8 mouse cellular contexts compared by ENCODE assay signal in genomic region chr13:31558521-31559418, GRCm38 (mm10). TPM values are rescaled to one million over a fixed set of nuclear protein-coding genes. Genes with fewer than 3 reads are reported as not detected.
DNase-seq lines count a peak whose midpoint lies in the region; ATAC-seq lines count a peak whose summit lies in the region.

A530084C06Rik (minus strand) TSS chr13:31559333.

- H3K36me3 ChIP-seq in erythroblast, embryonic 14.5 days (ENCODE audit: control insufficient read depth) = no peaks in the 10 kb centered on the region
- no peaks in the 10 kb centered on the region for H3K36me3 ChIP-seq in embryonic facial prominence, embryonic 15.5 days
- no peaks in the 10 kb centered on the region for H3K36me3 ChIP-seq in hindbrain, embryonic 13.5 days
- H3K36me3 ChIP-seq in limb, embryonic 10.5 days = no peaks in the 10 kb centered on the region
- no peaks in the 10 kb centered on the region for H3K36me3 ChIP-seq in stomach, embryonic 14.5 days (ENCODE audit: control insufficient read depth, insufficient read depth, low read length)

- H3K4me2 ChIP-seq in embryonic facial prominence, embryonic 15.5 days (replicated peaks) = peak within 1 kb of the TSS; percentile 99
- H3K4me2 ChIP-seq in hindbrain, embryonic 13.5 days = peak within 1 kb of the TSS; percentile 89
- H3K4me2 ChIP-seq in stomach, embryonic 14.5 days (replicated peaks; ENCODE audit: low read depth, low read length) = peak within 1 kb of the TSS; percentile 99

- H3K27me3 ChIP-seq in erythroblast, embryonic 14.5 days (ENCODE audit: control insufficient read depth) = peaks cover 67% of the 10 kb centered on the region
- peaks cover 94% of the 10 kb centered on the region for H3K27me3 ChIP-seq in embryonic facial prominence, embryonic 15.5 days
- peaks cover 97% of the 10 kb centered on the region for H3K27me3 ChIP-seq in hindbrain, embryonic 13.5 days
- peaks cover 100% of the 10 kb centered on the region for H3K27me3 ChIP-seq in limb, embryonic 10.5 days (ENCODE audit: low read depth, poor library complexity, severe bottlenecking)
- 0 out of 2 replicates have a peak, but pooled peaks cover 7% of the 10 kb centered on the region for H3K27me3 ChIP-seq in stomach, embryonic 14.5 days (ENCODE audit: control insufficient read depth, insufficient read depth, low read length)

- H3K9me3 ChIP-seq in erythroblast, embryonic 14.5 days (ENCODE audit: control insufficient read depth, low read length) = no peaks in the 10 kb centered on the region; the same call in 1 of the 2 replicates
- H3K9me3 ChIP-seq in embryonic facial prominence, embryonic 15.5 days (replicated peaks) = no peaks in the 10 kb centered on the region
- no peaks in the 10 kb centered on the region for H3K9me3 ChIP-seq in hindbrain, embryonic 13.5 days
- H3K9me3 ChIP-seq in limb, embryonic 10.5 days (replicated peaks) = no peaks in the 10 kb centered on the region
- no peaks in the 10 kb centered on the region for H3K9me3 ChIP-seq in stomach, embryonic 14.5 days (ENCODE audit: control insufficient read depth, low read depth, low read length)

- peak within 1 kb of the TSS; percentile 28 for H3K9ac ChIP-seq in embryonic facial prominence, embryonic 15.5 days
- H3K9ac ChIP-seq in hindbrain, embryonic 13.5 days = peak within 1 kb of the TSS; percentile 70
- H3K9ac ChIP-seq in stomach, embryonic 14.5 days (replicated peaks; ENCODE audit: low read depth, low read length) = peak within 1 kb of the TSS; percentile 77

- DNase-seq in ES-CJ7 (ENCODE audit: low read depth, low spot score) = peak; percentile 11
- DNase-seq in limb, embryonic 10.5 days (ENCODE audit: low spot score) = peak; percentile 67
- peak; percentile 28 for DNase-seq in mesoderm, embryonic 11.5 days (ENCODE audit: low read depth, low spot score)

- no peaks in the 10 kb centered on the region; the same call in 1 of the 2 replicates for H3K4me1 ChIP-seq in erythroblast, embryonic 14.5 days (ENCODE audit: control insufficient read depth)
- peaks cover 32% of the 10 kb centered on the region for H3K4me1 ChIP-seq in embryonic facial prominence, embryonic 15.5 days
- H3K4me1 ChIP-seq in hindbrain, embryonic 13.5 days (replicated peaks) = peaks cover 29% of the 10 kb centered on the region
- peaks cover 30% of the 10 kb centered on the region for H3K4me1 ChIP-seq in limb, embryonic 10.5 days
- H3K4me1 ChIP-seq in stomach, embryonic 14.5 days (ENCODE audit: control insufficient read depth, insufficient read depth, low read length) = no peaks in the 10 kb centered on the region

- under 1% methylated on average over 87 of the region's 88 CpGs for WGBS in embryonic facial prominence, embryonic 15.5 days
- under 1% methylated on average over 86 of the region's 88 CpGs for WGBS in hindbrain, embryonic 13.5 days
- WGBS in limb, embryonic 10.5 days = under 1% methylated on average over 88 of the region's 88 CpGs
- under 1% methylated on average over 88 of the region's 88 CpGs for WGBS in stomach, embryonic 14.5 days

- no peak within 1 kb of the TSS for H3K27ac ChIP-seq in embryonic facial prominence, embryonic 15.5 days (replicated peaks)
- H3K27ac ChIP-seq in hindbrain, embryonic 13.5 days = peak within 1 kb of the TSS; percentile 24
- 0 out of 2 replicates have a peak within 1 kb of the TSS, but pooled peaks have one; percentile 14 for H3K27ac ChIP-seq in limb, embryonic 10.5 days
- peak within 1 kb of the TSS; percentile 52 for H3K27ac ChIP-seq in stomach, embryonic 14.5 days (ENCODE audit: low read length)

- peak within 1 kb of the TSS; percentile 53 for H3K4me3 ChIP-seq in erythroblast, embryonic 14.5 days (replicated peaks)
- H3K4me3 ChIP-seq in embryonic facial prominence, embryonic 15.5 days (replicated peaks) = peak within 1 kb of the TSS; percentile 60
- peak within 1 kb of the TSS; percentile 52 for H3K4me3 ChIP-seq in hindbrain, embryonic 13.5 days
- H3K4me3 ChIP-seq in limb, embryonic 10.5 days = peak within 1 kb of the TSS; percentile 75
- peak within 1 kb of the TSS; percentile 36 for H3K4me3 ChIP-seq in stomach, embryonic 14.5 days (ENCODE audit: low read depth, low read length)

- no peak for ATAC-seq in erythroblast, adult 5-6 weeks (replicated peaks; ENCODE audit: low FRiP score, poor library complexity, severe bottlenecking)
- peak; percentile 51 for ATAC-seq in embryonic facial prominence, embryonic 15.5 days (ENCODE audit: insufficient number of reproducible peaks, low FRiP score, low TSS enrichment, low read depth)
- peak; percentile 47 for ATAC-seq in hindbrain, embryonic 13.5 days (ENCODE audit: low FRiP score)
- 0 out of 2 replicates have a peak, but pooled peaks have one; percentile 1 for ATAC-seq in stomach, embryonic 14.5 days (ENCODE audit: insufficient number of reproducible peaks, insufficient read depth, low FRiP score, low read depth)

RNA-seq across cellular contexts. Expression of gene A530084C06Rik, which starts in this region (rescaled TPM):
- not detected in 2 replicates for polyA plus RNA-seq in erythroblast, embryonic 14.5 days (2012)
- not detected in 2 replicates for total RNA-seq in erythroblast, adult 5-6 weeks (2015; ENCODE audit: low replicate concordance)
- total RNA-seq in erythroblast, adult 5-6 weeks (2017; ENCODE audit: low replicate concordance) = not detected in 2 replicates
- polyA plus RNA-seq in embryonic facial prominence, embryonic 15.5 days (2015; fragmentation: Nextera tagmentation; extraction: Ambion mirVana) = not detected in 2 replicates
- polyA plus RNA-seq in hindbrain, embryonic 13.5 days (2015; fragmentation: Nextera tagmentation; extraction: Ambion mirVana) = not detected in 2 replicates
- not detected in 2 replicates for polyA plus RNA-seq in limb, embryonic 10.5 days (2016; fragmentation: Nextera tagmentation; extraction: Ambion mirVana)
- not detected in 2 replicates for polyA plus RNA-seq in stomach, embryonic 14.5 days (2014; fragmentation: Nextera tagmentation; extraction: Ambion mirVana)

Comparison
In these comparisons a context has a peak if more than half of its experiments do, and no peak if none do; other contexts are left out.
1. Peak in ATAC-seq, H3K4me3 ChIP-seq, H3K9ac ChIP-seq and H3K4me2 ChIP-seq in embryonic facial prominence, embryonic 15.5 days; RNA of the gene not detected or under 1 TPM.
2. Peak in ATAC-seq, H3K4me3 ChIP-seq, H3K27ac ChIP-seq, H3K9ac ChIP-seq and H3K4me2 ChIP-seq in hindbrain, embryonic 13.5 days; RNA of the gene not detected or under 1 TPM.
3. Peak in DNase-seq, H3K4me3 ChIP-seq and H3K27ac ChIP-seq in limb, embryonic 10.5 days; RNA of the gene not detected or under 1 TPM.
4. Peak in ATAC-seq, H3K4me3 ChIP-seq, H3K27ac ChIP-seq, H3K9ac ChIP-seq and H3K4me2 ChIP-seq in stomach, embryonic 14.5 days; RNA of the gene not detected or under 1 TPM.
5. DNase-seq: peak in every context shown above with its lines; median percentile 67 in limb, embryonic 10.5 days; 28 in mesoderm, embryonic 11.5 days; 11 in ES-CJ7.